Mouse (Mus musculus) right cerebral cortex, postnatal 14 days (tissue): ENCODE results near the gene Krt19.

Experiments
- DNase-seq: peaks from one replicate; pipeline ENCODE4 v3.0.0; 2022

Gene Krt19

GRCm38 (mm10) chr11:100136559-100136958, 11.9 kb downstream of the Krt19 start:
- no peak for DNase-seq

GRCm38 (mm10) chr11:100135731-100136130, 12.7 kb downstream of the Krt19 start, which contains the start of gene Krt15:
Krt15 (minus strand) TSS chr11:100135928.
- no peak for DNase-seq

DNA sequence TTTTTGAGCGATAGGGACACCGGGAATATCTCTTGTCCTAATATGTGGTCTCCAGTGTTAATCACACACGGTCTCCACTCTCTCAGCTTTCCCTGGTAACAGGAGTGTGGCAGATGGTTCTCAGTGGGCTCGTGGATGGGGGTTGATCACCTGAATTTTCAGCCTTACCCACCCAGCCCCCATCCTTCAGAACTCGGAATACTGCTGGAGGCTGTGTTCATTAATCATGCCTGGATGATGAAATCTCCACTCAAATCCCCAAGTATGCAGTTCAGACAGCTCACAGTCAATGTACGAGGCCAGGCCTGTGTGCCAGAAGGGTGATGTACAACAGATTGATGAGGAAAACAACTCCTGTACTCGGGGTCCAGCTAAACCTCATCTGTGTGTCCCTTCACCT, 23.6 kb downstream of the Krt19 start:
- DNase-seq, result no peak

DNA sequence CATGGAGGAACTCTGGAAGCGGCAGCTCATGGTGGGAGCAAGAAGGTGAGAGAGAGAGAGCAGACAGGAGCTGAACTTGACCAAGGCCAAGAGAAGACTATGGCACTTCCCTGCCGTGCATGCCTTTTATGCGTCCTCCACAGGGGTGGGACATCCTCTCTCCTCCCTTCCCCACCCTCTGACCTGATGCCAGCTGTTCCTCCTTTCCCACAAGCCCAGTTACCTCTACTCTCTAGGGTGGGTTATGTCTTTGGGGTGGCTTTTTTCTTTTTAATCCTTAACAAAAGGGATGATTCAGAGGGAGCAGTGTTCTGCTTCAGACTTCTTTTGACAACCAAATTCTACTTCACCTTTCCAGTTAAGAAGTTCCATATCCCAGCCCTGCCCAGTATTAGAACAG, 27.0 kb downstream of the Krt19 start, which contains the start of gene Krt13:
TSS of gene Krt13 (minus strand) at position 101 of the 400 bp plus-strand sequence.
- DNase-seq, result no peak

DNA sequence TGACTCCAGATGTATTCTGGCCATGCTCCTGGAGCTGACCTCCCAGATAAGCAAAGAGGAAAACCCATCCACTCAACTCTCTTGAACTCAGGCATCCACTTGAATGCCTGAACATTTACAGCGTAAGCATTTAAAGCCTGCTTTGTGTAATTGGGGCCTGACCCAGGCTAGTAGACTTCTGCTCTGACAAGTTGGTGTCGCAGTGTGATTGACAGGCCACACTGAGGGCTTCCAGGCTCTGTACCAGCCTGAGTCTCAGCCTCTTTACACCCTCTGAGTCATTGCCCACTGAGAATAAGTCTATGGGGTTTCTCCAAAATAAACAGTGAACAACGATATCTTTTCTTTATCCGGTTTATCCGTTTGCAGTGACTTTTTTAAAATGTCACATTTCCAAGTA, 28.1 kb downstream of the Krt19 start:
- DNase-seq, result no peak

- DNase-seq, result no peak
These were observed 34.8 kb downstream of the Krt19 start for GRCm38 (mm10) chr11:100113742-100114029.

GRCm38 (mm10) chr11:100112935-100113741, 35.3 kb downstream of the Krt19 start:
- DNase-seq, result no peak

- DNase-seq, result no peak
These were observed 42.8 kb downstream of the Krt19 start, which contains the start of gene Krt36 for GRCm38 (mm10) chr11:100105576-100106122. Krt36 (minus strand) TSS chr11:100105626.

- no peak for DNase-seq
These were observed 45.6 kb downstream of the Krt19 start for GRCm38 (mm10) chr11:100102693-100103429.

- DNase-seq, result no peak
These were observed 48.1 kb downstream of the Krt19 start for GRCm38 (mm10) chr11:100100391-100100790.

DNA sequence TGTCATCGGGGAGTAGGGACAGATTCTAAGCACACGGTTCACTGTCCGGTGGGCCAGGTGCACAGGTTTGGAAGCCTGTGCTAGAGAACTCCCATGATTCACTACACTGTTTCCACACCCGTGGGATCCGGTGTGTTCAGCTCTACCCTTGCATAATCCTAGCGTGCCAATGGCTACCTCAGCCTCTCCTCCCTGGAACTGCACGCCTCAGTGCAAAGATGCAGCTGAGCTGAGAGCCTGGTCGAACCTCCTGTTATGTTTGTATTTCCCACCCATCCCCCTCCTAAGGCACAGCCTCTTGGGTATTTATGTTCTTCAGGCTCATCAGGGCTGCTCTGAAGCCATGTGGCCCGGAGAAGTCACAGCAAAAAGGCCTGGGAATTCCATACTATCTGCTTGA, 50.6 kb downstream of the Krt19 start:
- no peak for DNase-seq

DNA sequence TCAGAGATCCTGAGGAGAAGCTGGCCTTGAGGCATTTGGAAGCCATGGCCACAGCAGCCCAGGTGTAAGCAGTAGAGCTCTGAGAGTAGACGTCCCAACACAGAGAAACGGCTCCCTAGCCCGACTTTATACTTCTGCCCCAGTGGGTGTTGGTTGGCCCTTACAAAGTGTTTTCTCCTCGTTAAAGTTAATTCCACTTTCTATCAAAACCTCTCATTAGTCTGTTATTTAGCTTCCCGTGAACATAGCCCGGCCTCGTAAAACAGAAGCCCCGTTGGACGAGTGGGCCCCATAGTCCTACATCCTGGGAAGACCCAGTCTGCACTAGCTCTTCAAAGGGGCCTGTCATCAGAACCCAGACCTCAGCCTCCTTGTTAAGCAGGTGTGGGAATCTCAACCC, 52.3 kb downstream of the Krt19 start, which contains the start of gene Krt35:
TSS of gene Krt35 (minus strand) at position 101 of the 400 bp plus-strand sequence.
- DNase-seq, result no peak
